Mouse (Mus musculus) thymus, adult 2 months (tissue): ENCODE data around the gene Atoh8.

Experiments used
- CTCF ChIP-seq: fragments of 200-500 bp; IDR thresholded peaks from 2 replicates; pipeline ENCODE4 v1.5.1; 2012; ENCODE audit warnings: mild to moderate bottlenecking, control low read depth, low read length, moderate library complexity, borderline replicate concordance; ENCODE audit not compliant: control insufficient read depth, poor library complexity, insufficient read depth; ENCODE audit errors: extremely low read depth
- POLR2A ChIP-seq: fragments of 200-500 bp; IDR thresholded peaks from 2 replicates; pipeline ENCODE4 v1.6.1; 2012; ENCODE audit warnings: mild to moderate bottlenecking, low read length, control low read depth, moderate library complexity; ENCODE audit not compliant: control insufficient read depth, poor library complexity, insufficient read depth; ENCODE audit errors: extremely low read depth

DNA sequence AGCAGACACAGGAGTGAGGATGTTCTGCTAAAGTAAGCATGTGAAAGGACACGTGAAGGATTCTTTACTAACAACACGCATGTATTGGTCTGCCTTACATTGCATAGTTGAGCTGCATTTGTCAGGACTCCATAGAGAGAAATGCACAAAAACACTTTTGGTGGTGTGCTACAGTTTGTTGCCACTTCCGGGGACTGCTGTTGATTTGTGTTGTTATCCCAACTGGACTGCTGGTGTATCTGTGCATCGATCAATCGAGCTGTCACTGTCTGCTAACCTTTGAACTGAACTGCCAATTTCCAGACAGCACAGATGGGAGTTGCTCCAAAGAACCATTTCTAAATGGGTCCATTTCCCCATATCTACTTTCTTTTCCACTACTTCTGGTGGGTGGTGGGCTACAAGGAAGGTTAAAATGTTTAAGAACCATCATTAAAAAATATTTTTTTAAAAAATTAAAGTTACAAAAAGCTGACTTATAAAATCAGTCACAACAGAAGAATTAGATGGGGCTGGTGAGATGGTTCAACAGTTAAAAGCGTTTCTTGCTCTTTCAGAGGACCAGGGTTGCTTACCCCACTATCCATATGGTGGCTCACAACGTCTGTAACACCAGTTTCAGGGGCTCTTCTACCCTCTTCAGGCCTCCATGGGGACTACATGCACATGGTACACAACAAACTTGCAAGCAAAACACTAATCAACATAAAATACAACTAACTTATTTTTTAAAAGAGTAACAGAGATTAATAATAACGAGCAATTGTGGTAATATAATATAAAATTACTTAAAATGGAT lies 76.2 kb downstream of the Atoh8 start:
- TF ChIP-seq POLR2A: no peak
- TF ChIP-seq CTCF: no peak
